Mouse (Mus musculus) limb, embryonic 15.5 days (tissue): ENCODE results near the gene Actl11. TPM values are rescaled to one million over a fixed set of nuclear protein-coding genes. Genes with fewer than 3 reads are reported as not detected.

ENCODE experiments used
- ATAC-seq: fragments of 200-750 bp; cut with Nextera tagmentation; 2 replicates; pipeline ENCODE4 v1.8.0; 2017; ENCODE audit warnings: low read depth, moderate TSS enrichment; ENCODE audit not compliant: insufficient number of reproducible peaks, low FRiP score, low TSS enrichment
- H3K27ac ChIP-seq: fragments of 300-500 bp; sonication (generic); 2 replicates; pipeline ENCODE4 v1.5.1; 2015; ENCODE audit warnings: moderate library complexity, mild to moderate bottlenecking, inconsistent platforms
- H3K27me3 ChIP-seq: fragments of 300-500 bp; sonication (generic); 2 replicates; pipeline ENCODE4 v1.6.1; 2015; ENCODE audit warnings: inconsistent platforms
- H3K36me3 ChIP-seq: fragments of 300-500 bp; sonication (generic); 2 replicates; pipeline ENCODE4 v1.6.1; 2015; ENCODE audit warnings: inconsistent platforms
- H3K4me1 ChIP-seq: fragments of 300-500 bp; sonication (generic); 2 replicates; pipeline ENCODE4 v1.6.1; 2015; ENCODE audit warnings: inconsistent platforms
- H3K4me2 ChIP-seq: fragments of 300-500 bp; sonication (generic); 2 replicates; pipeline ENCODE4 v1.6.1; 2015; ENCODE audit warnings: mild to moderate bottlenecking, inconsistent platforms
- H3K4me3 ChIP-seq: fragments of 300-500 bp; sonication (generic); 2 replicates; pipeline ENCODE4 v1.5.1; 2015; ENCODE audit warnings: mild to moderate bottlenecking, inconsistent platforms
- H3K9ac ChIP-seq: fragments of 300-500 bp; sonication (generic); 2 replicates; pipeline ENCODE4 v1.6.1; 2015; ENCODE audit warnings: inconsistent platforms
- H3K9me3 ChIP-seq: fragments of 300-500 bp; sonication (generic); 2 replicates; pipeline ENCODE4 v1.6.1; 2016; ENCODE audit warnings: inconsistent platforms
- WGBS: fragments of 180-500 bp; shearing (Covaris S2); methylation state at CpG from one replicate; pipeline ENCODE4 v1.1.7; 2015; 5-methylcytosine and 5-hydroxymethylcytosine counted together
- polyA plus RNA-seq: library from polyadenylated mRNA; unstranded; fragments of >200 nt; fragmentation: Nextera tagmentation; extraction: Ambion mirVana; gene quantifications from 2 replicates; pipeline ENCODE4 v1.2.1, GENCODE M21; 2015

Actl11 gene
- not detected in 2 replicates for polyA plus RNA-seq

- Histone ChIP-seq H3K9ac (no peak within 1 kb of the TSS), H3K27ac (no peak within 1 kb of the TSS), H3K4me1 (peaks cover 7% of the 10 kb centered on the region; the same call in 1 of the 2 replicates), H3K36me3 (no peaks in the 10 kb centered on the region), H3K4me2 (no peak within 1 kb of the TSS), H3K9me3 (no peaks in the 10 kb centered on the region), H3K4me3 (no peak within 1 kb of the TSS), H3K27me3 (no peaks in the 10 kb centered on the region)
- no peak for ATAC-seq
- 77% methylated on average over 3 of the region's 3 CpGs for WGBS
Measured at GRCm38 (mm10) chr9:107928169-107928568, at the start of gene Actl11. Gene Actl11, plus strand, starts transcription at chr9:107928469.

DNA sequence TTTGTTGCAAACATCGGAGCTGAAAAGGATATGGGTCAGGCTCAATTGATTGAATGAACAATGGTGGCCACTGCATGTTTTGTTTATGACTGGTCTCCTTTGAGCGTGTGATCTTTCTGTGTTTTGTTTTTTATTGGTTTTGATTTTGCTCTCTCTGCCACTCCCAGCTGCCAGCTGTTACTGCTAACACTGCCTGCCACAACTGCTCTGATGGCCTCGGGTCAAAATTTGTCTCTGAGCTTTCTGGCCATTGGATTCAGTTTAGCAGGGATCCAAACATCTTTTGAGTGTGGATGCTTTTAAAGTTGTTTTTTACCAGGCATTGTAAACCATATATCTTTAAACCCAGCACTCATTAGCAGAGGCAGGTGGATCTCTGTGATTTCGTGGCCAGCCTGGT is 47.9 kb upstream of the Actl11 start:
- Histone ChIP-seq H3K4me1 (no peaks in the 10 kb centered on the region), H3K36me3 (no peaks in the 10 kb centered on the region), H3K27me3 (no peaks in the 10 kb centered on the region), H3K27ac (no peak overlapping the region), H3K9ac (no peak overlapping the region), H3K9me3 (no peaks in the 10 kb centered on the region), H3K4me3 (no peak overlapping the region), H3K4me2 (no peak overlapping the region)
- 58% methylated on average over 4 of the region's 4 CpGs for WGBS
- ATAC-seq: no peak

- peak within 1 kb of the TSS; percentile 76 for H3K4me3 ChIP-seq
Measured at GRCm38 (mm10) chr9:107887804-107888266, 40.4 kb upstream of the Actl11 start, which contains the start of gene Mon1a. Gene Mon1a, plus strand, starts transcription at chr9:107888151.

GRCm38 (mm10) chr9:107888267-107888850 is 39.9 kb upstream of the Actl11 start:
- Histone ChIP-seq H3K4me3 (peak overlapping the region; percentile 76), H3K9ac (peak overlapping the region; percentile 73), H3K4me1 (peaks cover 10% of the 10 kb centered on the region), H3K9me3 (no peaks in the 10 kb centered on the region), H3K27me3 (0 out of 2 replicates have a peak, but pooled peaks cover 5% of the 10 kb centered on the region), H3K27ac (peak overlapping the region; percentile 72), H3K36me3 (no peaks in the 10 kb centered on the region), H3K4me2 (peak overlapping the region; percentile 85)
- peak; percentile 76 for ATAC-seq
- under 1% methylated on average over 18 of the region's 18 CpGs for WGBS

More at GRCm38 (mm10) chr9:107887804-107888266, 40.4 kb upstream of the Actl11 start, which contains the start of gene Mon1a:
- H3K27me3 ChIP-seq: 0 out of 2 replicates have a peak, but pooled peaks cover 5% of the 10 kb centered on the region
- ATAC-seq: peak; percentile 94
- H3K9ac ChIP-seq: peak within 1 kb of the TSS; percentile 73
- under 1% methylated on average over 28 of the region's 28 CpGs for WGBS
- H3K27ac ChIP-seq: peak within 1 kb of the TSS; percentile 72
- peaks cover 10% of the 10 kb centered on the region for H3K4me1 ChIP-seq
- peak within 1 kb of the TSS; percentile 85 for H3K4me2 ChIP-seq
- H3K36me3 ChIP-seq: no peaks in the 10 kb centered on the region
- no peaks in the 10 kb centered on the region for H3K9me3 ChIP-seq

- H3K4me1 ChIP-seq: peaks cover 10% of the 10 kb centered on the region
- WGBS: 78% methylated on average over 6 of the region's 6 CpGs
- H3K27ac ChIP-seq: peak overlapping the region; percentile 43; the same call in 1 of the 2 replicates
- H3K4me3 ChIP-seq: no peak overlapping the region
- H3K9me3 ChIP-seq: no peaks in the 10 kb centered on the region
- no peaks in the 10 kb centered on the region for H3K36me3 ChIP-seq
- H3K4me2 ChIP-seq: no peak overlapping the region
- H3K9ac ChIP-seq: no peak overlapping the region
- 0 out of 2 replicates have a peak, but pooled peaks cover 5% of the 10 kb centered on the region for H3K27me3 ChIP-seq
- ATAC-seq: no peak
Measured at GRCm38 (mm10) chr9:107890260-107890659, 38.0 kb upstream of the Actl11 start.

- H3K4me1 ChIP-seq: peaks cover 10% of the 10 kb centered on the region
- H3K4me3 ChIP-seq: no peak overlapping the region
- no peak overlapping the region for H3K9ac ChIP-seq
- 0 out of 2 replicates have a peak, but pooled peaks cover 5% of the 10 kb centered on the region for H3K27me3 ChIP-seq
- H3K9me3 ChIP-seq: no peaks in the 10 kb centered on the region
- ATAC-seq: no peak
- H3K4me2 ChIP-seq: no peak overlapping the region
- 97% methylated on average over 1 of the region's 1 CpGs for WGBS
- H3K36me3 ChIP-seq: no peaks in the 10 kb centered on the region
- H3K27ac ChIP-seq: no peak overlapping the region
Measured at GRCm38 (mm10) chr9:107891023-107891422, 37.2 kb upstream of the Actl11 start.

DNA sequence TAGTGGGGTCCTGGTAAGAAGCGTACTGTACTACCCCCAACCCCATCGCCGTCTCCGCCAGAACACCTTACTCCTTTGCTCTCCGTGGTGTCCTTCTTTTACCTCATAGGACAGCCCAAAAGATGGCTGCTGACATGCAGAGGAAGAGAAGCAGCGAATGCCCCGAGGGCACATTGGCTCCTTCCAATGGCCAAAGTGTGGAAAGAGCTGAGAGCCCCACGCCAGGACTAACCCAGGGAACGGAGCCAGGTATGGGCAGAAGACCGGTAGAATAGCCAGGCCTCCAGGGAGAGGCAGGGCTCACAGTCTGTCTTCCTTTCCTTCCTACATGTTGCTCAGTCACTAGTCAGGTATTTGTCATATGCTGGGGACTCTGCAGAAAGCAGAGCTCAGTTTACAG is 29.7 kb upstream of the Actl11 start:
- Histone ChIP-seq H3K27ac (no peak overlapping the region), H3K9ac (no peak overlapping the region), H3K4me2 (no peak overlapping the region), H3K4me1 (peaks cover 14% of the 10 kb centered on the region), H3K9me3 (no peaks in the 10 kb centered on the region), H3K4me3 (no peak overlapping the region), H3K36me3 (peaks cover 39% of the 10 kb centered on the region), H3K27me3 (peaks cover 20% of the 10 kb centered on the region)
- no peak for ATAC-seq
- 81% methylated on average over 10 of the region's 10 CpGs for WGBS

GRCm38 (mm10) chr9:107899855-107900254 is 28.4 kb upstream of the Actl11 start:
- Histone ChIP-seq H3K9ac (no peak overlapping the region), H3K4me2 (no peak overlapping the region), H3K27me3 (peaks cover 20% of the 10 kb centered on the region), H3K4me3 (no peak overlapping the region), H3K36me3 (peaks cover 39% of the 10 kb centered on the region), H3K27ac (no peak overlapping the region), H3K4me1 (peaks cover 15% of the 10 kb centered on the region), H3K9me3 (no peaks in the 10 kb centered on the region)
- no peak for ATAC-seq
- 77% methylated on average over 12 of the region's 12 CpGs for WGBS

GRCm38 (mm10) chr9:107900840-107901626 is 27.2 kb upstream of the Actl11 start:
- Histone ChIP-seq H3K9me3 (no peaks in the 10 kb centered on the region), H3K4me3 (peak overlapping the region; percentile 32), H3K9ac (0 out of 2 replicates have a peak overlapping the region, but pooled peaks have one; percentile 21), H3K27me3 (peaks cover 20% of the 10 kb centered on the region), H3K27ac (no peak overlapping the region), H3K4me1 (peaks cover 27% of the 10 kb centered on the region), H3K4me2 (peak overlapping the region; percentile 50), H3K36me3 (peaks cover 39% of the 10 kb centered on the region)
- no peak; the same call in 1 of the 2 replicates for ATAC-seq
- 7% methylated on average over 39 of the region's 44 CpGs for WGBS

GRCm38 (mm10) chr9:107901627-107901914 is 26.7 kb upstream of the Actl11 start:
- ATAC-seq: no peak
- peaks cover 33% of the 10 kb centered on the region for H3K4me1 ChIP-seq
- no peak overlapping the region for H3K27ac ChIP-seq
- H3K9me3 ChIP-seq: no peaks in the 10 kb centered on the region
- peak overlapping the region; percentile 32; the same call in 1 of the 2 replicates for H3K4me3 ChIP-seq
- H3K27me3 ChIP-seq: peaks cover 20% of the 10 kb centered on the region
- 15% methylated on average over 17 of the region's 17 CpGs for WGBS
- H3K9ac ChIP-seq: no peak overlapping the region
- H3K4me2 ChIP-seq: peak overlapping the region; percentile 50
- peaks cover 38% of the 10 kb centered on the region for H3K36me3 ChIP-seq

GRCm38 (mm10) chr9:107904726-107905125 is 23.5 kb upstream of the Actl11 start:
- Histone ChIP-seq H3K4me1 (peaks cover 63% of the 10 kb centered on the region), H3K27me3 (peaks cover 20% of the 10 kb centered on the region)
- WGBS: 6% methylated on average over 4 of the region's 4 CpGs

More at GRCm38 (mm10) chr9:107904726-107905125, 23.5 kb upstream of the Actl11 start:
- ATAC-seq: no peak
- Histone ChIP-seq H3K9ac (no peak overlapping the region), H3K4me2 (no peak overlapping the region), H3K4me3 (no peak overlapping the region), H3K9me3 (no peaks in the 10 kb centered on the region), H3K36me3 (peaks cover 15% of the 10 kb centered on the region), H3K27ac (no peak overlapping the region)
